11 mouse cellular contexts compared by ENCODE assay signal in genomic region chr9:30445232-30446085, GRCm38 (mm10). TPM values are rescaled to one million over a fixed set of nuclear protein-coding genes. Genes with fewer than 3 reads are reported as not detected.
DNase-seq lines count a peak whose midpoint lies in the region; ATAC-seq and TF ChIP-seq lines count a peak whose summit lies in the region.
"Had no signal": no experiment of that assay in that cellular context is flagged by ENCODE, and none has a peak within 500 bp of the region (broad histone marks: within the 10 kb centered on the region; RNA-seq: fewer than 3 reads in every experiment).

No protein-coding gene starts in this region.

- no peaks in the 10 kb centered on the region for H3K4me1 ChIP-seq in hindbrain, embryonic 16.5 days (ENCODE audit: control insufficient read depth, insufficient read depth, low read depth, low read length)
- no peaks in the 10 kb centered on the region for H3K4me1 ChIP-seq in hindbrain, embryonic 14.5 days (replicated peaks; ENCODE audit: control insufficient read depth, insufficient read depth, low read length)
- peaks cover 6% of the 10 kb centered on the region; the same call in 1 of the 2 replicates for H3K4me1 ChIP-seq in heart, postnatal 0 days (ENCODE audit: control insufficient read depth, insufficient read depth)
- H3K4me1 ChIP-seq in limb, embryonic 11.5 days (ENCODE audit: control insufficient read depth, insufficient read depth, low read length): no peaks in the 10 kb centered on the region
- H3K4me1 ChIP-seq in stomach, embryonic 14.5 days (ENCODE audit: control insufficient read depth, insufficient read depth, low read length): no peaks in the 10 kb centered on the region

- peak; percentile 56 for ATAC-seq in hindbrain, embryonic 16.5 days
- no peak; the same call in 1 of the 2 replicates for ATAC-seq in hindbrain, embryonic 14.5 days (ENCODE audit: low FRiP score)
- peak; percentile 93 for ATAC-seq in heart, postnatal 0 days (ENCODE audit: insufficient read depth, low read depth)
- ATAC-seq in limb, embryonic 11.5 days (ENCODE audit: insufficient number of reproducible peaks, low FRiP score, low TSS enrichment, low read depth): no peak
- ATAC-seq in stomach, embryonic 14.5 days (ENCODE audit: insufficient number of reproducible peaks, insufficient read depth, low FRiP score, low read depth): peak; percentile 85
- no peak for ATAC-seq in megakaryocyte progenitor cell, adult 5-6 weeks (replicated peaks; ENCODE audit: poor library complexity)

- peaks cover 7% of the 10 kb centered on the region for H3K36me3 ChIP-seq in hindbrain, embryonic 16.5 days (ENCODE audit: control insufficient read depth, insufficient read depth, low read length)
- peaks cover 69% of the 10 kb centered on the region for H3K36me3 ChIP-seq in hindbrain, embryonic 14.5 days (replicated peaks; ENCODE audit: control insufficient read depth, insufficient read depth)
- H3K36me3 ChIP-seq in heart, postnatal 0 days (replicated peaks; ENCODE audit: control insufficient read depth, insufficient read depth, low read length): peaks cover 48% of the 10 kb centered on the region
- H3K36me3 ChIP-seq in limb, embryonic 11.5 days (ENCODE audit: control insufficient read depth, insufficient read depth, low read length): no peaks in the 10 kb centered on the region
- H3K36me3 ChIP-seq in stomach, embryonic 14.5 days (ENCODE audit: control insufficient read depth, insufficient read depth, low read length): peaks cover 36% of the 10 kb centered on the region

- no peaks in the 10 kb centered on the region for H3K9me3 ChIP-seq in hindbrain, embryonic 16.5 days (ENCODE audit: control insufficient read depth, low read length)
- H3K9me3 ChIP-seq in hindbrain, embryonic 14.5 days (ENCODE audit: control insufficient read depth, low read length): no peaks in the 10 kb centered on the region
- H3K9me3 ChIP-seq in heart, postnatal 0 days (replicated peaks; ENCODE audit: control insufficient read depth, low read length): no peaks in the 10 kb centered on the region
- H3K9me3 ChIP-seq in limb, embryonic 11.5 days (ENCODE audit: control insufficient read depth, low read length): no peaks in the 10 kb centered on the region
- H3K9me3 ChIP-seq in stomach, embryonic 14.5 days (ENCODE audit: control insufficient read depth, low read depth, low read length): no peaks in the 10 kb centered on the region
- H3K9me3 ChIP-seq: midbrain, embryonic 12.5 days had no signal

- no peaks in the 10 kb centered on the region for H3K27me3 ChIP-seq in hindbrain, embryonic 16.5 days (replicated peaks; ENCODE audit: control insufficient read depth, insufficient read depth, low read length)
- no peaks in the 10 kb centered on the region for H3K27me3 ChIP-seq in hindbrain, embryonic 14.5 days (ENCODE audit: control insufficient read depth, insufficient read depth, low read length)
- no peaks in the 10 kb centered on the region for H3K27me3 ChIP-seq in heart, postnatal 0 days (ENCODE audit: control insufficient read depth, insufficient read depth, low read length)
- H3K27me3 ChIP-seq in limb, embryonic 11.5 days (ENCODE audit: control insufficient read depth, insufficient read depth, low read length): no peaks in the 10 kb centered on the region
- no peaks in the 10 kb centered on the region for H3K27me3 ChIP-seq in stomach, embryonic 14.5 days (ENCODE audit: control insufficient read depth, insufficient read depth, low read length)
- H3K27me3 ChIP-seq: CH12.LX; midbrain, embryonic 12.5 days had no signal

- WGBS in hindbrain, embryonic 16.5 days: 82% methylated on average over 14 of the region's 14 CpGs
- 84% methylated on average over 14 of the region's 14 CpGs for WGBS in hindbrain, embryonic 14.5 days
- WGBS in heart, postnatal 0 days: 38% methylated on average over 14 of the region's 14 CpGs
- WGBS in limb, embryonic 11.5 days: 70% methylated on average over 14 of the region's 14 CpGs
- 48% methylated on average over 14 of the region's 14 CpGs for WGBS in stomach, embryonic 14.5 days

- no peak overlapping the region for H3K4me3 ChIP-seq in hindbrain, embryonic 16.5 days (ENCODE audit: low read length)
- H3K4me3 ChIP-seq in hindbrain, embryonic 14.5 days (replicated peaks; ENCODE audit: low read length): no peak overlapping the region
- no peak overlapping the region for H3K4me3 ChIP-seq in heart, postnatal 0 days (ENCODE audit: low read depth, low read length)
- no peak overlapping the region for H3K4me3 ChIP-seq in limb, embryonic 11.5 days (ENCODE audit: low read depth, low read length)
- no peak overlapping the region for H3K4me3 ChIP-seq in stomach, embryonic 14.5 days (ENCODE audit: low read depth, low read length)
- H3K4me3 ChIP-seq: midbrain, embryonic 12.5 days had no signal

- DNase-seq in hindbrain, embryonic 14.5 days (ENCODE audit: low spot score): no peak
- DNase-seq in heart, postnatal 0 days (ENCODE audit: low spot score): peak; percentile 97
- DNase-seq in limb, embryonic 11.5 days (ENCODE audit: low spot score): peak; percentile 28
- DNase-seq in Muller cell, postnatal 12 days (ENCODE audit: inconsistent ontology term): no peak
- no peak for DNase-seq in layer of hippocampus, adult 9-11 months
- DNase-seq: thymus, adult 18-20 months had no signal

- peak; percentile 91; the same call in 1 of the 2 replicates for TF ChIP-seq EP300 in heart, postnatal 0 days (IDR thresholded peaks at IDR 0.05; ENCODE audit: low read depth)

- no peak overlapping the region for H3K9ac ChIP-seq in hindbrain, embryonic 16.5 days (ENCODE audit: low read depth, low read length)
- H3K9ac ChIP-seq in hindbrain, embryonic 14.5 days: no peak overlapping the region
- H3K9ac ChIP-seq in heart, postnatal 0 days (replicated peaks; ENCODE audit: low read depth, low read length): no peak overlapping the region
- H3K9ac ChIP-seq in limb, embryonic 11.5 days (ENCODE audit: low read length): no peak overlapping the region
- H3K9ac ChIP-seq in stomach, embryonic 14.5 days (replicated peaks; ENCODE audit: low read depth, low read length): no peak overlapping the region
- H3K9ac ChIP-seq: midbrain, embryonic 12.5 days had no signal

- TF ChIP-seq CTCF in heart, postnatal 0 days (IDR thresholded peaks at IDR 0.05; ENCODE audit: low read depth): no peak

- no peak overlapping the region for H3K27ac ChIP-seq in hindbrain, embryonic 16.5 days (ENCODE audit: low read depth, low read length)
- no peak overlapping the region for H3K27ac ChIP-seq in hindbrain, embryonic 14.5 days
- peak overlapping the region; percentile 88 for H3K27ac ChIP-seq in heart, postnatal 0 days (ENCODE audit: low read depth)
- no peak overlapping the region for H3K27ac ChIP-seq in limb, embryonic 11.5 days (replicated peaks; ENCODE audit: low read depth, low read length)
- peak overlapping the region; percentile 92 for H3K27ac ChIP-seq in stomach, embryonic 14.5 days (ENCODE audit: low read length)
- H3K27ac ChIP-seq: midbrain, embryonic 12.5 days had no signal

- no peak overlapping the region for H3K4me2 ChIP-seq in hindbrain, embryonic 16.5 days (ENCODE audit: low read length)
- H3K4me2 ChIP-seq in hindbrain, embryonic 14.5 days (replicated peaks): no peak overlapping the region
- no peak overlapping the region; the same call in 1 of the 2 replicates for H3K4me2 ChIP-seq in heart, postnatal 0 days (ENCODE audit: low read depth, low read length)
- H3K4me2 ChIP-seq in limb, embryonic 11.5 days (ENCODE audit: low read depth, severe bottlenecking): no peak overlapping the region
- no peak overlapping the region for H3K4me2 ChIP-seq in stomach, embryonic 14.5 days (replicated peaks; ENCODE audit: low read depth, low read length)
- H3K4me2 ChIP-seq: midbrain, embryonic 12.5 days had no signal

RNA-seq across cellular contexts. Expression of gene Snx19, which starts 18.6 kb away (rescaled TPM):
- polyA plus RNA-seq in hindbrain, embryonic 16.5 days (2015; fragmentation: Nextera tagmentation; extraction: Ambion mirVana): 20.9 and 25.0 TPM in 2 replicates
- 26.5 and 28.1 TPM in 2 replicates for polyA plus RNA-seq in hindbrain, embryonic 14.5 days (2014; fragmentation: Nextera tagmentation; extraction: Ambion mirVana)
- 19.9 and 20.8 TPM in 2 replicates for total RNA-seq in heart, postnatal 0 days (2014; rRNA removed; ENCODE audit: low replicate concordance)
- 9.9 and 12.0 TPM in 2 replicates for polyA plus RNA-seq in heart, postnatal 0 days (2015; fragmentation: Nextera tagmentation; extraction: Ambion mirVana)
- polyA plus RNA-seq in limb, embryonic 11.5 days (2014; fragmentation: Nextera tagmentation; extraction: Ambion mirVana): 21.9 and 22.4 TPM in 2 replicates
- polyA plus RNA-seq in stomach, embryonic 14.5 days (2014; fragmentation: Nextera tagmentation; extraction: Ambion mirVana): 21.3 and 24.7 TPM in 2 replicates
- total RNA-seq in megakaryocyte progenitor cell, adult 5-6 weeks (2015): 10.2 and 11.4 TPM in 2 replicates
- total RNA-seq in megakaryocyte progenitor cell, adult 5-6 weeks (2017): 11.7 and 15.3 TPM in 2 replicates

Comparison
In these comparisons a context has a peak if more than half of its experiments do, and no peak if none do; other contexts are left out.
1. ATAC-seq: peak in hindbrain, embryonic 16.5 days (single experiment), heart, postnatal 0 days (single experiment) and stomach, embryonic 14.5 days (single experiment); none in hindbrain, embryonic 14.5 days (single experiment), limb, embryonic 11.5 days (single experiment) and megakaryocyte progenitor cell, adult 5-6 weeks (single experiment).
2. H3K27ac ChIP-seq: peak in heart, postnatal 0 days (single experiment) and stomach, embryonic 14.5 days (single experiment); none in hindbrain, embryonic 16.5 days (single experiment), hindbrain, embryonic 14.5 days (single experiment) and limb, embryonic 11.5 days (single experiment).
3. DNase-seq: peak in heart, postnatal 0 days (single experiment) and limb, embryonic 11.5 days (single experiment); none in hindbrain, embryonic 14.5 days (single experiment), Muller cell, postnatal 12 days (single experiment) and layer of hippocampus, adult 9-11 months (single experiment).